Mouse (Mus musculus): ENCODE data around the gene Adgrg3.
"Not testable (repeated sequence)": the region's sequence is repeated elsewhere in the genome, so short reads cannot be mapped to it uniquely, and the experiment has no call there.

Adgrg3 gene

DNA sequence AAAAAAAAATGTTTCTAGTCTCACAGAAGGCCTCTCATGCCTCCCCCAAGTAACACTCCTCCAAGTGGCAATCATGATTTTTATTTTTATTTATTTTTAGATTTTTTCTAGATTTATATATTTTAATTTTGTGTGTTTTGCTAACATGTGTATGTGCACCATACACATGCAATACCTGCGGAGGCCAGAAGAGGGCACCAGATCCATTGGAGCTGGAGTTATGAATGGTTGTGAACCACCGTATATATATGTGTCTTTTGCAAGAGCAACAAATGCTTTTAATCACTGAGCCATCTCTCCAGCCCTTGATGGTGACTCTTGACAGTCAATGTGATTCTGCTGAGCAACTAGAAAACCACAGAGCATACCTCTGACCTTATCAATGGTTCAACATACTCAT, 7.9 kb downstream of the Adgrg3 start:
- peak; percentile 33 for DNase-seq (ENCODE audit: low spot score)

DNA sequence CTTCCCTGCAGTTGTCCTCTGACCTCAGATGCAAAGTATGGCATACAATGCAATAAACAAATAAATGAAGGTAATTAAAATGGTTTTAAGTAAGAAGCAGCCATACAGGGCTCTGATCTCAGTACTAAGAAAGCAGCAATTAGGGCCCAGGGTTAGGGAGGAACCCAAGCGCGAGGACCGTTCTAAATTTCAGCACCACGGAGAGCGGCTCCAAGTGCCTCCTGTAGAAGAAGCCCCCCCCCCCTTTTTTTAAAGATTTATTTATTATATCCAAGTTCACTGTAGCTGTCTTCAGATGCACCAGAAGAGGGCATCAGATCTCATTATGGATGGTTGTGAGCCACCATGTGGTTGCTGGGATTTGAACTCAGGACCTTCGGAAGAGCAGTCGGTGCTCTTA, 10.9 kb downstream of the Adgrg3 start:
- not testable (repeated sequence) for DNase-seq (ENCODE audit: low spot score)

DNA sequence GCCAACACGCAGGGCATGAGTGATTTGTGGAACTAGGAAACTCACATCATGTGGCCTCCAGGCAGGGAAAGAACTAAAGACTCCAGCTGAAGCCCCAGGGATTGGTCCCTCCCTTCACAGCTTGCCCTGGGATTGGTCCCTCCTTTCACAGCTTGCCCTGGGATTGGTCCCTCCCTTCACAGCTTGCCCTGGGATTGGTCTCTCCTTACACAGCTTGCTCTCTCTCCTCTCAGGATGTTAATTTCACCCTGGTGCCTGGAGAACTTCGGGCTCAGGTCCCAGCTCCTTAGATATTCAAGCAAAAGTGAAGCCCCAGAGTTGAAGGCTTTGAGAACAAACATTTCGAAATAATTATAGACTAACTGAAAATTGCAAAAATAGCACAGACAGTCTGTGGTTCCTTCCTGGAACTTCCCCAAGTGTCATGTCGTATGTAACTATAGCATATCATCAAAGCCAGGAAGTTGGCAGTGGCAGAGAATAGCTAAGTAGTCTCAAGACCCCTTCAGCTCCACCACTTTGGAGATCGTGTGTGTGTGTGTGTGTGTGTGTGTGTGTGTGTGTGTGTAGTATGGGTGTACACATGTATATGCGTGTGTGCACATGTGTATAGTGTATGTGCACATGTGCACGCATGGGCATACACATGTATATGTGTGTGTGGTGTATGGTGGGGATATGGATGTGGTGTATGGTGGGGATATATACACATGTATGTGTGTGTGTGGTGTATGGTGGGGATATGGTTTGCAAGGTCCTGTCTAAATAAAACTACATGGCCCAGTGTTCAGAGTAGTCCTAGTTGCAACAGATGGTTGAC, 19.8 kb downstream of the Adgrg3 start:
- DNase-seq (ENCODE audit: low spot score): no peak

DNA sequence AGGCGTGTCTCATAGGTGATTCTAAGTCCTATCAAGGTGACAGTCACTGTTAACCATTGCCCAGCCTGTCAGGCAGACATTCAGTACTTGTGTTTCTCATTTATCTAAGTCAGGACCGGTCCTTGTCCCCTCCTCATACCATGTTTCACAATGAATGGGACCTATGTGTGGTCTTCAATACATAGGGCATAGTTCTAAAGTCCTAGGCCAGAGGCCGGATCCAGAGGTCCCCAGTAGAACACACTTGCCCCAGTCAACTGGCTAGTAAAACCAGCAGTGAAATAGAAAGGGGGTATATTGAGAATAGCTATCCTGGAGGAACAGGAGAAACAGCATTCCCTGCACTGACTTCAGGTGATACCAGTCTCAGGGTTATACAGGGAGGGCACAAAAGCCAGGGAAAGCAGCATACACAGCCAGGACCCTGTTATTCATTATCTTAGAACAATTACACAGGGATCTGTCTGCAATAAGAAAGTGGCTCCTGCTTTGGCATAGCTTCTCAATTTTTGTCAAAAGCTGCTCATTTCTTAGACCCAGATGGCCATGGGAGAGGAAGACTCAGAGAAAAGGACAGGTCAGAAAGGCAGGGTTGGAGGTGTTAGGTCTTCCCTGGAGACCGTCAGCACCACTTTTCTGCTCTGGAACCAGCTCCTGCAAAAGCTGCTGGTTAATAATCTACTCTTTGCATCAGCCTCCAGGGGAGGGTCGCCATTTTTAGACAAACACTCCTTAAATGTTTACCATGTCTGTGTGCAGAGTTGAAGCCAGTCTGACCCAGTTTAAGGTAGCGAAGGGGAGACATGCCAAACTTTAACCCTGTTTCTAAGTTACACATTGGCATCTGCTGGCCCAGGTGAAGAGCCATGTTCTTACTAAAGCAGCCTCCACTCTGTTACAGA, 24.6 kb downstream of the Adgrg3 start:
- DNase-seq (ENCODE audit: low spot score): peak; percentile 86

DNA sequence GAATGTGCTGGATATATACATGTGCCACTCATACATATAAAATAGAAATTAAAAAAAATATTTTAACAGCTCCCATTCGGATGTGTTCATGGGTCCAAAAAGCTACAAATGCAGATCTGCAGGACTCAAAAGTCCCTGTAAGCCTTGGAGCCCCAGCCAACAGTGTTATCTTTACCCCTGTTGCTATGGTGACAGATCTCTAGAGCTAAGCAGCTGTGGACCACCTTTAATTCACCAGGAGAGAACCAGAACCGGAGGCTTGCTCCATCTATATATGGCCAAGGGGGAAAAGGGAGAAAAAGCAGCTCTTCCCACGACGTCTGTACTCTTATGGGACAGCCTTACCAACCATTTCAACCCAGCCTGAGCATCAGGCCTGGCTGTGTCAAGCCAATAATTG, 27.3 kb downstream of the Adgrg3 start:
- no peak for DNase-seq (ENCODE audit: low spot score)

DNA sequence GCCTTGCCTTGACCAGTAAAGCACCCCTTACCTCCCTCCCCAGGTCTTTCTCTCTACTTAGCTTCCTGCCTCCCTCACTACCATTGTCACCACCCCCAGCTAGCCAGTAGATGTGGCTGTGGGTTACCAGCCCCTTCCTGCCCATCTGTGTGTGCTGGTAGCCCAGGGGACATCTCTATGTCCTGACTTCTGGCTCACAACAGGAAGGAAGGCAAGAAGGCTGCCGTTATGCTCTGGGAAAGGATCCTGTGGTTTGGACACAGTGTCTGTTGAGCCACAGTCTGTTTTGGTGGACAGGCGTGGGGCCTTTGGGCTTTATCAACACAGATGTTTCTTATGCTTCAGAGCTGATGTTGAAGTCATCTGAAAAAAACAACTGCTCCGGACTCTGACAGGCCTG, 29.5 kb downstream of the Adgrg3 start:
- DNase-seq (ENCODE audit: low spot score): no peak

DNA sequence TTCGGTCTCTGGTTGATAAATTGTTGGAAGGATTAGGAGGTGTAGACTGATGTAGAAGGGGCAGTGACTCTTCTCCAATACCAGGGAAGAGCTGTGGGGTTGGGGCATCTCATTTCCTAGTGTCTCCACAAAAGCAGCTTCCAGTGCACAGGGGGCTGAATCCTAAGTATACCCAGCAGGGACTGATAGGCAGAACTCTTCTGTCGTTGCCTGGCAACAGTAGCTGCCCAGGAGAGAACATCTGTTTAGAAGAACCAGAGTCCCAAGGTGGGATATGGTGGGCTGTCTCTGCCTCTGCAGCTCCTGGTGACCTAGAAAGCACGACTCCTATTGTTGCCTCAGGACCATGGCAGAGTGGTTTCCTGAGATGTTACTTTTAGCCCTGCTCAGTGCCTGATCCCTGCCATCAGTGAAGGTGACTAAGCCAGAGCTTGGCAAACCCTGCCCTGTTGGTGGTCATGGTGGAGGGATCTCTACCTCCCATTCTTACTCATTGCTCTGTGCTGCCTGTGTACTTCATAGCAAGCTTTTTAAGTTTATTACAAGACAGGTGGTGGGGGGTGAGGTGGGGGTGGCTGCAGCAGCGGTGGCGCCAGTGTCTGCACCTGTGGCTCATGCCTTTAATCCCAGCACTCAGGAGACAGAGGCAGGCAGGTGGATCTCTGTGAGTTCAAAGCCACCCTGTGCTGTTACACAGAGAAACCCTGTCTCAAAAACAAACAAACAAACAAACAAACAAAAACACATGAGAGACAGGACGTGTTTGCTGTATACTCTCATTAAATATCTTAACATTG, 30.6 kb downstream of the Adgrg3 start:
- no peak for DNase-seq (ENCODE audit: low spot score)

DNA sequence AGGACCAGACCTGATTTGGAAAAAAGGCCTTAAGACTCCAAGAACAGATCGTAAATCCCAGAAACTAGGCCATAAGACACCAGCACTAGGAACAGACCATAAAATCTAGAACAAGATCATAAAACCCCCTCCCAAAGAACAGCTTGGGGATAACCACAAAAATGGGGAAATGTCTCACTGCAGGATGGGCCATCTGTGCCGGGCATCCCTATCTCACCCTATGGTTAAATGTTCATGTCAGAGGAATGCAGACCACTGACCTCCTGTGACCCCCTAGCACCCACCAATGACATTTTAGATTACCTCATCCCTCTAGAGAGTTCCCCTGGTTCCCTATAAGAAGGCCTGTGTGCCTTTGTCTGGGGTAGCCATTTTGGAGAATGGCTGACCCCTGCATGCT, 32.1 kb downstream of the Adgrg3 start:
- no peak for DNase-seq (ENCODE audit: low spot score)

DNA sequence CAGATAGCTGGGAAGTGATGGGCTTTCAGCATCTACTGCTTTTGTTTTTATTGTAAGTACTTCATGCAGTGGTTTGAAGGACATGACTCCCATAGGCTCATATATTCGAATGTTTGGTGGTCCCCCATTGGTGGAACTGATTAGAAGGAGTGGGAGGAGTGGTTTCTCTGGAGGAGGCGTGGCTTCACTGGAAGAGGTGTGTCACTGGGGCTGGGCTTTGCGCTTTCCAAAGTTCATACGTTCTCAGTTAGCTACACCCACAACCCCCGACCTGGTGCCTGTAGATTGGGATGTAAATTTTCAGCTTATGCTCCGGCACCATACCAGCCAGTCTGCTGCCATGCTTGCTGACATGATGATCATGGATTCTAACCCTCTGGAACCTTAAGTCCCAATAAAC, 36.9 kb downstream of the Adgrg3 start:
- no peak for DNase-seq (ENCODE audit: low spot score)

DNA sequence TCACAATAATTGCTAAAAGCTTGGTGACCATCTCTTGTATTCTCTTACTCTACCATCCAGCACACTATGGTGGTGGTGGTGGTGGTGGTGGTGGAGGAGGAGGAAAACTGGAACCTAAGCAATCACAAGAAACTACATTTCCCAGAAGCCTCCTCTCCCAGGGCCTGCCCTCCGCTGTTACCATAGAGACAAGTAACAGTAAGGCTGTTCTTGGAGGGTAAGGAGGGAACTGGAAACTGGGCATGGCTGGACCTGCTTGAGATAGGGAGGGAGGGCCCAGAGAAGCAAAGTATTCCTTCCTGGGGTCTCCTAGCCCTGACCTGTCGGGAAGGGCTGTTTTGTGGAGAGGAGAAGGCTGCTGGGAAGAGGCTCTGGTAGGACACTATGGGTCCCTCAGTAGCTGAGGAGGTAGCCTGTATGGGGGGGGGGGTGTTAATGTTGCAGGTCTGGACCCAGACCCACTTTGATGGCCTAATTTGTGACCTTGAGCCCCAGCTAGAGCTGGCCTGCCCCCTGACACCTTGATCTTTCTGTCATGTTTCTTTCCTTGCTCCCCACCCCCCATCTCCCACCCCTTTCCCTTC, 37.5 kb downstream of the Adgrg3 start, which contains the start of gene Drc7:
TSS of gene Drc7 (plus strand) at position 177 of the 584 bp plus-strand sequence.
- DNase-seq (ENCODE audit: low spot score): no peak

DNA sequence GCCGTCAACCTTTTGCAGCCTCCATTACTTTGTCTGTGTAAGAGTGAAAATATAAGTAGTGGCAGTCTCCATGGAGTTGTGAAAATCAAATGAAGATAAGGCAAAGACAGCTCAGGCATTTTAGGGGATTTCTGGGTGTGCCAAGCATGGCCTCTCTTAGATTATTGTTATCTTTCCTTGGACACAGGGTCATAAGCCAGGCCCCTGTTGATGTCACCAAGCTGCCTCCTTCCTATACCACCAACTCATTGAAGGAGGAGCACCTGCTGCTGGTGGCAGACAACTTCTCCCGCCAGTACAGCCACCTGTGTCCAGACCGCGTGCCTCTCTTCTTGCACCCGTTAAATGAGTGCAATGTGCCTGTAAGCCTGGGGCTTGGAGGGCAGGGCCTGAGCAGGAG, 38.9 kb downstream of the Adgrg3 start:
- no peak for DNase-seq (ENCODE audit: low spot score)

DNA sequence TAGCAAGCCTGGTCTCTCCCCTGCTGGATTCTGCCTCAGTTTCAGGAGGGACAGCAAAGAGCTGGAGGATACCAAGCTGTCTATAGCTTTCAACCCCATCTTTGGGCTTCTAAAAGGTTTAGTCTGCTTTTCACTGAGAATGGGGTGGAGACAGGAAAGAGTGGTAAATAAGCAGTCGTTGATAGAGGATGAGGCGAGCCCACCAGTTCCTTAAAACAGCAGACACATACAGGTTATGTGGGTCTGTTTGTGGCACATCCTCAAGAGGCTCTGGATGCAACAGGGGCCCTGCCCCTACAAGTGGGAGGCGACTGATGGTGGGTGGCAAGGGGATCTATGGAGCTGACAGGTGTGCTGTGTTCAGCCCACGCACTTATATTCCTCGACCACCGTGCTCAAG, 41.2 kb downstream of the Adgrg3 start:
- DNase-seq (ENCODE audit: low spot score): no peak

DNA sequence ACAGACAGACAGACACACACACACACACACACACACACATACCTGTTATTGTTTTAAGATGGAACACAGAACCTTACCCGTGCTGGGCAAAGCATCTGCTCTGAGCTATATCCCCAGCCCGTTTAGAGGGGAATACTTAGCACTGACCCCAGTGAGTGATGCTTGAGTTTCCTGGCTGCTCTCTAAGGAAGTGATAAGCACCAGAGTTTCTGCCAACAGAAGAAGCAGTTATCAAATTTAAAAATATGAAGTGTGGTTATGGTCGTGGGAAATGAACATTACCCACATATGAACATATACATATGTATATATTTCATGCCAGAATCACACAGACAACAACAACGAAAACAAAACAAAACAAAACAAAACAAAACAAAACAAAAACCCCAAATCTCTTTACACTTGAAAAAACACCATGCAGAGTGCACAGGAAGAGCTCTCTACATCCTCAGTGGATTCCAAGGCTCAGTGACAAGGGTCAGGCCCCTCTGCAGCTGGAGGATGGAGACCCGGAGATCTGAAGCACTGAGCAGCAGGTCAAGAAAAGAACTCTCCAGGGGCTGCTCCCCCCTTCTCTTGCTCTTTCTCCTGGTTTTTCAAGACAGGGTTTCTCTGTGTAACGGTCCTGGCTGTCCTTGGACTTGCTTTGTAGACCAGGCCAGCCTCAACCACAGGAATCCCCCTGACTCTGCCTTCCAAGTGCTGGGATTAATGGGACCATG, 42.5 kb downstream of the Adgrg3 start:
- DNase-seq (ENCODE audit: low spot score): no peak

DNA sequence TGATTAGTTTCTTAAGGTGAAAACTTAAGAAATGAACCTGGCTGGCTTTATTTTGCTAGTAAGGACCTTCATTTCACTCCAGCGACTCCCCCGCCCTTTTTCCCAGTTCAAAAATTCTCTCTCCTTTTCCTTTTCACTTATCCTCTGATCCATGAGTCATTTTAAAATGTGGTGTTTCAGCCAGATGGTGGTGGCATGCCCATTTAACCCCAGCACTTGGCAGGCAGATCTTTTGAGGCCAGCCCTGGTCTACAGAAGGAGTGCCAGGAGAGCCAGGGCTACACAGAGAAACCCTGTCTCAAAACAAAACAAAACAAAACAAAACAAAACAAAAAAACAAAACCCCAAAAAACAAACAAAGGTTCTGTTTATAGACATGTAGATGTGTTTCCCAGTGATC, 47.0 kb downstream of the Adgrg3 start:
- DNase-seq (ENCODE audit: low spot score): no peak

DNA sequence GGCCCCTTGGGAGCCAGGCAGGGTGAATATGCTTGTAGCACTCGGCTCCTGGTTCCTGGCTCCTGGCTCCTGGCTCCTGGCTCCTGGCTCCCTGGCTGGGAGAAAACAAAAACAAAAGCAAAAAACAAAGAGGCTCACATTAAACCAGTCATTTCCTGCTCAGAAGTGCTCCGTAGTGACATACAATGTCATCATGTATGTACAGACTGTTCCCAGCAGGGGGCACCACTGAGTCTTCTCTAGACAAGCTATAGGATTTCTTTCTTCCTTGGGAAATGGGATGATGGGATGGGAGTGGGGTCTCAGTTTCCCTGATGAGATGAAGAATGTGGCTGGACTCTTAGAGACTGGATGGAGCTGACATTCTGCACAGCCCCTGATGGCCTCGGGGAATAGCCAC, 50.1 kb downstream of the Adgrg3 start:
- DNase-seq (ENCODE audit: low spot score): no peak

DNA sequence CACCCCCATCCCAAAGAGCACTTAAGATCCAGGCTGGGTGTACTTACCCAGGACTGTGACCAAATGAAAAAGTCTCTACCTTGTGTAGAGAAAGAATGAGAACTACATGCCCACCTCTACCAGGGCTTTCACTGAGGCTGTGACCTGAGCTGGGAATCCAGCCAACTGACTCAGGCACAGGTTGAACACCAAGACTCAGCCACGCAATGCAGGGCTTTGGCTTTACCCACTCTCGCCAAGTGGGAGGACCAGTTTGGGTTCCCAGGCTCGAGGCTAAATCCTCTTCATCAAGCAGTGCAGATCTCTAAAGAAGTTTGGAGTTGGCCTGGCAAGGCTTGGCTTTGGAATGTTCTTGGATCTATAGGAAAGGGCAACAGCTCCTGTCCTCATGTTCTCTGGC, 58.0 kb downstream of the Adgrg3 start:
- DNase-seq (ENCODE audit: low spot score): no peak

DNA sequence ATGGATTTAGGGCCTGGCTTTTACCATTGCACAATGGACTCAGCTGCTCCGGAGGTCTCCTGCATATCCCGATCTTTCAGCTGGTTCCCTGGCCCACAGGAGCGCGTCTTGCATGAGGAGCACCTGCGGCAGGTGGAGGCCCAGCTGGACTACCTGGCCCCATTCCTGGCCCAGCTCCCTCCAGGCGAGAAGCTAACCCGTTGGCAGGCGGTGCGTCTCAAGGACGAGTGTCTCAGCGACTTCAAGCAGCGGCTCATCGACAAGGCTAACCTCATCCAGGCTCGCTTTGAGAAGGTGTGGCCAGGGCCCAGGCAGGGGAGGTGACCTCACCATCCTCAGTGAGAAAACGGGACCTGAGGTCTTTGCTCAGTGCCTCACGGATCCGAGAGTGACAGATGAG, 58.7 kb downstream of the Adgrg3 start:
- no peak for DNase-seq (ENCODE audit: low spot score)

DNA sequence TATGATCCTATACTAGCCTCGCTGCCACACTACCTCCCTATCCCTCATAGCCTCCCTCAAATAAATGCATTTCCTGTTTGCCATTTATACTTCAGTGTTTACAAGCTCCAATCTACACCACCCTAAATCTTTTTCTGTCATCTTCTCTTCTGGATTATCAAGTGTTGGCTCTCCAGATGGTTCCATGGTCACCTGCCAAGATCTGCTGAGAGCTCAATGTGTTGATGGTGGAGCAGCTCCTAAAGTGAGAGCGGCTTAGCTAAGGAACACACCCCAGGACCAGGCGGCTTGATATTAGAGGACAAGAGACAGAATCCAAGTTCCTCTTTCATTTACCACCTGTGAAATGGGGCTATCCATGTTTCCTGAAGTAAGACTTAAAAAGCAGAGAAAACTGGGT, 60.6 kb downstream of the Adgrg3 start:
- DNase-seq (ENCODE audit: low spot score): no peak

DNA sequence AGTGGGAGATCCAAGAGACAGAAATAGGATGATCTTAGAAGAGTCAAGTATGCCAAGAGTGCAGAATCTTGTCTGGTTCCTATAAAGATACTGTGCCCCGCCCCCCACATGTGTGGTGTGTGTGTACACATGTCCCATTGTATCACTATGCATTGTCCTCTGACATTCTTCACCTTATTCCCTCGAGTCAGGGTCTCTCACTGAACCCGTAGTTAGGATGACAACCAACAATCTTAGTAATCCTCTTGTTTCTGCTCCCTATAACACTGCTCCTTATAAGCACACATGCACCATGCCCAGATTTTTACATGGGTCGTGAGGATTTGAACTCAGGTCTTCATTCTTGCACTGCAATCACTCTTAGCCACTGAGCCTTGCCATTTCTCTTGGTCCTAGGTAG, 61.8 kb downstream of the Adgrg3 start:
- DNase-seq (ENCODE audit: low spot score): no peak

DNA sequence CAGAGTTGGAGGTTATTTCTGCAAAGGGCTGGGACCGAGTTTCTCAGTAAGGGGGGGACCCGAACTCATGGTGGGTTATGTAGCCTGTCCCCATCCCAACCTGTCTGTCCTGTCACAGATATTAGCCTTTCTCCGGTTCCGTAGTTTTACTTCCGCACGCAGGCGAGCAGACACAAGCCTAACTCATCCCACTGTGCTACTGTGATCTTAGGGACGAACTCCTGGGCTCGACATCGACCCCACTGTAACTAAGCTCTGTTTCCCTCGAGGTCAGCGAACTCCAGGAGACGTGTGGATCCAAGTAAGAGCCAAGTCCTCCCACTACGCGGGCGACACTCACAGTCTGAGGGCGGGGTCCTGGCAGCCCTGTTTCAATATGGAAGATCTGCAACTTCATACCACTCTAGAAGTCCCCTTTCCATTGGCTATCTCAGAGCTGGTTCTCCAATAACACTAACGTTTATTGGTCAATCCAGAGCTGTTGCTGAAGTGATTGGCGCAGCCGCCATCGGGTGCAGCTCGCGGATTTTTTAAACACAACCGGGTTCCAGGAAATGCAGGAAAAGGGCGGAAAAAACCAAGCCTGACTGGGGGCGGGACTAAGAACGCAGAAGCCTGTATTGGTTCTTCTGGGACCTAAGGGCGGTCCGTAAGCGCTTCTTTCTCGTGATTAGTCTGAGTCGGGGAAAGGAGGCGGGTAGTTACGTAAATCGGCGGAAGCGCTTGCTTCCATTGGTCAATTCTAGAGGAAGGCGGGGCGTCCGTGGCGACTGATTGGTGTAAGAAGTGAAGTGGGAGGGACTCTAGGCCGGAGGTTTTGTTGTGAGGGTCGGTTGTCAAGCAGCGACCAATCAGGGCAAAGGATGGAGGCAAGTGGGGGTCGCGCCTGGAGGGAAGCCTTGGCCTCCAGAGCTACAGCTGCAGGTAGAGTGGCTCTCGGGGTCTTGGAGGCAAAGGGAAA, 63.2 kb downstream of the Adgrg3 start, which contains the start of gene Katnb1:
TSS of gene Katnb1 (plus strand) at position 806 of the 961 bp plus-strand sequence.
- peak; percentile 100 for DNase-seq (ENCODE audit: low spot score)
